Mouse (Mus musculus): ENCODE results near the gene Kifc1.

The Kifc1 gene

DNA sequence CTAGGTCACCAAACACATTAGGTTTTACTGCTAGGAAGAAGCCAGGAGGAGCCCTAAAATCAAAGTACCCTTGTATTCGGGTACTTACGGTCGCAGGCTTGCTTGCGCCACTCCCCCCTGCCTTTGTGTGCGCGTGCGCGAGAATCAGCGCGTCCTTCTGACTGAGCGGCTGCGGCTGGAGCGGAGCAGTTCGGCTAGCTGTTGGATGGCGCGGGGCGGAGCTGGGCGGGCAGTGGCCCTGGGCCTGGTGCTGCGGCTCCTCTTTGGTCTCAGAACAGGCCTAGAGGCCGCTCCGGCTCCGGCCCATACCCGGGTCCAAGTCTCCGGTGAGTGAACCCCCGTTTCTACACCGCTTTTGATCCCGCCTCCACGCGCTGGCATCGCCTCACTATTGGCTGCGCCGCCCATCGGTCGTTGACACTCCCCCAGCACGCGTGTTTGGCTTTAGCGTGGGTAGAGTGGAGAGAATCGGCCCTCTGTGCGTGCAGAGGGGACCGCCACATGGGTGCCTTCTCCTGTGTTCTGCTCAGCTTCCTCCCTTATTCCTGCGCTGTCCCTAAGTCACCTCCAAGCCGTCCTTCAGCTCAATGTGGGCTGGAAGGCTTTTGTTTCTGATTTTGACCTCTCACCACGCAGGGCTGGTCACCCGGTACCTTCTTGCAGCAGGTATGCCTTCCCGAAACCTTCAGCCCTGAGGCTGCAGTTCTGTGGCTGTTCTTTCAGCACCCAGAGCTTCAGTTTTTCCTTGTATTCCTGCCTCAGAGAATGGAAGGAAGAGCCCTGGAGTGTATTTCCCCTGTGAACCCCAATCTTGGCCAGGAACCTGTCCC lies 47.3 kb downstream of the Kifc1 start, which contains the start of gene Cd320:
Cd320 (plus strand) TSS at position 126 of the 830 bp plus-strand sequence.
- DNase-seq (ENCODE audit: low spot score), result peak; percentile 93

GRCm38 (mm10) chr17:33829561-33829960 lies 60.9 kb downstream of the Kifc1 start:
- no peak for DNase-seq (ENCODE audit: low spot score)

- DNase-seq (ENCODE audit: low spot score), result peak; percentile 76
These were observed 61.6 kb downstream of the Kifc1 start for GRCm38 (mm10) chr17:33828892-33829291.

DNA sequence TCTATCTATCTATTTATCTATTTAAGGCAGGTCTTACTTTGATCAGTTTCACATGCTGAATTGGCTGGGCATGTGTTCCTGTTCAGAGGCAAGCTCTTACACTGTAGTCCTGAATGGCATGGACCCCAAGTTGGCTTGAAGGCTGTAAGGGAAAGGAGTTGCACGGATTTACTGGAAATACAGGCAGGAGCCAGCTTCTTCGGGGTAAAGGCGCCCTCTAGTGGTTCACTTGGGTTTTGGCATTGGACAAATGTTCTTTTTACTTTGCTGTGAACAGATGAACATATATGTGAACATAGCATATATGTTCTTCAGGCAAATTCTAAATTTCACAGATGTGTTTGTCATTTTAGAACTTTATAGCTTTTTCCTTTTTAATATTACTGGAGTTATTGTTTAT lies 63.6 kb downstream of the Kifc1 start:
- peak; percentile 55 for DNase-seq (ENCODE audit: low spot score)
